Mouse (Mus musculus): ENCODE measurements at regions not wholly inside any gene's neighbourhood (a gene's known extent, or its start where the extent isn't known, plus 50 kb on each side); places are given as distances from the start of the nearest gene placed in this dataset.

DNA sequence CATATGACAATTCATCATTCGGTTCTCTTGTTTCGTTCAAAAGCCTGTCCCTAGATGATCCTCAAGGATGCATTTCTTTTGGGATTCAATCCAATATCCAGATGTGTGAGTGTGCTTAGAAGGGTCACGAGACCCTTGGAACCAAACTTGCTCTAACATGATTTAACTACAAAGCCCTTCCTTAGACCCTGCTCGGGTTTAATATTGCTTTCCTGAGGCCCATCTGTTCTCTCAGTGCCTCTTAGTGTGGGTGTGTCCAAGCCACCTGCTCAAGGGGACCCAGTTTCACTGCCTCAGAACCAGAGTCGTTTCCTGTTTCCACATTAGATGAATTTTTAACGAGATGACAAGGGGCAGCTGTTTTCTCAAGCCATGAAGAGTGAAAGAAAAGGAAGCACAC, 147.3 kb upstream of the Usp24 start:
- no peak for TF ChIP-seq CTCF (IDR thresholded peaks at IDR 0.05; ENCODE audit: low read depth, low read length)
- TF ChIP-seq POLR2A (IDR thresholded peaks at IDR 0.05; ENCODE audit: extremely low read depth, insufficient read depth, low read length), result no peak
